Mouse (Mus musculus) cerebellum, adult 11-12 months (tissue): ENCODE measurements around the gene Klhl10.

Experiments
- DNase-seq: peaks from one replicate; pipeline ENCODE4 v3.0.0; 2022

The Klhl10 gene

GRCm38 (mm10) chr11:100408835-100409462 is 32.8 kb upstream of the Klhl10 start:
- DNase-seq: peak; percentile 59

GRCm38 (mm10) chr11:100409686-100410085 is 32.0 kb upstream of the Klhl10 start:
- DNase-seq: peak; percentile 69

- DNase-seq: peak; percentile 42
These were observed 30.0 kb upstream of the Klhl10 start for GRCm38 (mm10) chr11:100411736-100412135.

- peak; percentile 32 for DNase-seq
These were observed 28.2 kb upstream of the Klhl10 start for GRCm38 (mm10) chr11:100413541-100413940.

- DNase-seq: peak; percentile 88
These were observed 27.4 kb upstream of the Klhl10 start, which contains the start of gene P3h4 for GRCm38 (mm10) chr11:100414021-100414913. P3h4 (minus strand) TSS chr11:100414836.

GRCm38 (mm10) chr11:100414914-100415822 is 26.5 kb upstream of the Klhl10 start, which contains the start of gene Fkbp10:
Fkbp10 (plus strand) TSS chr11:100415697.
- peak; percentile 57 for DNase-seq

- DNase-seq: no peak
These were observed 20.2 kb upstream of the Klhl10 start for GRCm38 (mm10) chr11:100421537-100421936.

GRCm38 (mm10) chr11:100423836-100424235 is 17.9 kb upstream of the Klhl10 start:
- DNase-seq: no peak

GRCm38 (mm10) chr11:100425851-100426250 is 15.9 kb upstream of the Klhl10 start:
- DNase-seq: peak; percentile 59

- no peak for DNase-seq
These were observed 14.9 kb upstream of the Klhl10 start for GRCm38 (mm10) chr11:100426820-100427219.

- no peak for DNase-seq
These were observed 13.0 kb upstream of the Klhl10 start for GRCm38 (mm10) chr11:100428612-100429199.

- peak; percentile 8 for DNase-seq
These were observed 11.7 kb upstream of the Klhl10 start for GRCm38 (mm10) chr11:100430052-100430451.

- DNase-seq: no peak
These were observed 9.7 kb upstream of the Klhl10 start for GRCm38 (mm10) chr11:100432002-100432401.

GRCm38 (mm10) chr11:100435678-100436246 is 6.0 kb upstream of the Klhl10 start:
- no peak for DNase-seq

- DNase-seq: no peak
These were observed 3.8 kb upstream of the Klhl10 start for GRCm38 (mm10) chr11:100437901-100438300.

GRCm38 (mm10) chr11:100440691-100441522 is 810 bp upstream of the Klhl10 start:
- DNase-seq: peak; percentile 86

- DNase-seq: no peak
These were observed 908 bp downstream of the Klhl10 start for GRCm38 (mm10) chr11:100442625-100443024.

- DNase-seq: no peak
These were observed 15.5 kb downstream of the Klhl10 start for GRCm38 (mm10) chr11:100457247-100457646.

GRCm38 (mm10) chr11:100457711-100458110 is 16.0 kb downstream of the Klhl10 start:
- no peak for DNase-seq

GRCm38 (mm10) chr11:100462699-100463098 is 21.0 kb downstream of the Klhl10 start:
- DNase-seq: no peak

- no peak for DNase-seq
These were observed 23.6 kb downstream of the Klhl10 start for GRCm38 (mm10) chr11:100465229-100465792.
